Mouse (Mus musculus) kidney, postnatal 36 days (tissue): ENCODE measurements around the gene Zic5.

Source experiments
- DNase-seq, 2 experiments: peaks; one replicate each; pipeline ENCODE4 v3.0.0; 2021 to 2022; ENCODE audit warnings: mixed read lengths in 2 of 2

Gene Zic5

DNA sequence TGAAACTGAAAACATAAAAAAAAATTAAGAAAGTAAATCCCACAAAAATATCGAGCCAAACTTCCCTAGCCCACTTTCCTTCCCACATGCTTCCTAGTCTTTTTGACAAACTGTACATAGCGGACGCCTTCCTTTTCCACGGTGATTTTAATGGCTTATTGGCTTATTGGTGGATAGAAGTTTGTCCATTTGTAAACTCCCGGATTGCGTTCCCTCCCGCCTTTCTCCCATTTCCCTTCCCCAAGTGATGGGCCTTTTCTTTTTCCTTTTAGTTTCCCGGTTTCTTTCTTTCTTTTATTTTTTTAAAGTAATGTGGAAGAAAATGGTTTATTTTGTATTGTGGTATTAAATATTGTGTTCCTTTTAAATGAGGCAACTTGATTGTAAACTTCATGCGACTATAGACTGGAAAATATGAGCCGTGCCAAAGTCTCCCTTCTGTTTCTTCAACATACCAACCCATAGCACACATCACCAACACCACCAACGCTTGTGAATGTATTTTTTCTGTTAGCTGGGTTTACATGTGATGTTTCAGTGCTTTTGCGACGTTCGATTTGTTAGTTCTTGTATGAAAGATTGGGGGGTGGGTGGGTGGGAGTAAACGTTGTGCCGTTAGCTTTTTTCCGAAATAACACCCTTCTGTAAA is 14.1 kb upstream of the Zic5 start:
- DNase-seq, result no peak

DNA sequence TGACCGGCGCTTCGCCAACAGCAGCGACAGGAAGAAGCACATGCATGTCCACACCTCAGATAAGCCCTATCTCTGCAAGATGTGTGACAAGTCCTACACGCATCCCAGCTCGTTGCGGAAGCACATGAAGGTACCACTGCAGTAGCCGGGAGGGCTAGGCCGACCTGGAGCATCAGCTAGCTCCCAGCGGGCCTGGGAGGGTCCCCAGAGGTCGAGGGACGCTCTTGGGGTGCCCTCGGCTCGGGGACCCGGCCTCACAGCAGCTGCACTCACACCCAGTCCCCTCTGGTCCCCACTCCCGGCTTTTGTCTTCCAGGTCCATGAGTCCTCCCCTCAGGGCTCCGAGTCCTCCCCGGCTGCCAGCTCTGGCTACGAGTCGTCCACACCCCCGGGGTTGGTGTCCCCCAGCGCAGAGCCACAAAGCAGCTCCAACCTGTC is 13.1 kb upstream of the Zic5 start:
- DNase-seq, result no peak

DNA sequence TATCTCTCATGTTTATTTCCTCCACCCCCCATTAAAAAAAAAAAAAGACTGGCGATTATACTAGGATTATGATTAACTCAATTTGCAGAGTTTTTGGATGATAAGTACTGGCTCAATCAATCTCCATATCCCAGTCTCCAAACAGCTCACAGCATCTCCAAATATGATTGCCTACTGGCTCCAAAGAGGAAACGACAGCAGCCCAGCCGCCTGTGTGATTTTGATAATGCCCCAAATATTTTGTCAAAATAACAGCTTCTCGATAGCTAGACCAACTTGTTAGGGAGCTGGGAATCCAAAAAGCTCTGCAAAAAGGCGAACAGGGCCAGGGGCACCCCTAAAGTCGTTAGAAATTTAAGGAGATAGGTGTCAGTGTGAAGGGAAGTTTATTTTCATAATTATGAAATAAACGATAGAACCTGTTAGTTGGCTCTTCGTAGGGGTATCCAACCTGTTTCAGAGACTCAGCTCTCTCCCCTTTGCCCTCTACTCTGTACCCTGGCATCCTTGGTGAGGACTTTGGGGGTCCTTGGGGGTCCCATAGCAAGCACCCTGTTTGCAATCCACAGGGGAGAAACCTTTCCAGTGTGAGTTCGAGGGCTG is 12.6 kb upstream of the Zic5 start:
- DNase-seq, result no peak

DNA sequence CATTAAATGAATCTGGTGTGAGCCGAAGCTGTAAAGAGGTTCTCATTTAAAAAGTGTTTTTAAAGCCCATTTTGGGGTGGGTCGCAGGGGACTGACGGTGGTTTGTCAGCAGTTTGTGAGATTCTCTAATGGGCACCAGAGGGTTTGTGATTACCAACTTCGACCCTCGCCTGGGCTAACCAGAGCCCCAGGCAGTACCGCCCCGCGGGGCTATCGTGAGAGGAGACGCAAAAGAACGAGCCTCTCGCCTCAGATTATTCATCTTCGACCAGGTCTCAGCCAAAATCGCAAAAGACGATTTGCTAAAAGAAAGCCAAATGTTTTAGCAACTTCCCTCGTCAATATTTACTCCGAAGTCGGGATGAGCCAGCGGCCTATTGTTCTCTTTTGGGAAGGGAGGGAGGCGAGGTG is 11.8 kb upstream of the Zic5 start:
- no peak for DNase-seq

DNA sequence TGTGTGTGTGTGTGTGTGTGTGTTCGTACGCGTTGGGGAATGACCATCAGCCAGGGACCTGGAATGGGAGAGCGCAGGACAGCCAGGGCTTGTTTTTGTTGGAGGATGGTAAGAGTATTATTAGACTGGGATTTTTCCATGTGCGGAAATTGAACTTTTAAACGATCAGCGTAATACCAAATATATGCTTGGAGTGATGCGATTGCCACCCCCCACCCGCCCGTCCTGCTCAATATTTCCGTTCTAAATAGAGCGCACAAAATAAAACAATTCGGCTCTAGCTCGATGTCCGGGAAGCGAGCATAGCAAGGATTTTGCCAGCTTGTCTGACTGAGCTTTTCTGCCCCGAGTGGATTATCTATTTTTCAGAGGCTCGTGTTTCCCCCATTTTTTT is 11.3 kb upstream of the Zic5 start:
- DNase-seq, result no peak

DNA sequence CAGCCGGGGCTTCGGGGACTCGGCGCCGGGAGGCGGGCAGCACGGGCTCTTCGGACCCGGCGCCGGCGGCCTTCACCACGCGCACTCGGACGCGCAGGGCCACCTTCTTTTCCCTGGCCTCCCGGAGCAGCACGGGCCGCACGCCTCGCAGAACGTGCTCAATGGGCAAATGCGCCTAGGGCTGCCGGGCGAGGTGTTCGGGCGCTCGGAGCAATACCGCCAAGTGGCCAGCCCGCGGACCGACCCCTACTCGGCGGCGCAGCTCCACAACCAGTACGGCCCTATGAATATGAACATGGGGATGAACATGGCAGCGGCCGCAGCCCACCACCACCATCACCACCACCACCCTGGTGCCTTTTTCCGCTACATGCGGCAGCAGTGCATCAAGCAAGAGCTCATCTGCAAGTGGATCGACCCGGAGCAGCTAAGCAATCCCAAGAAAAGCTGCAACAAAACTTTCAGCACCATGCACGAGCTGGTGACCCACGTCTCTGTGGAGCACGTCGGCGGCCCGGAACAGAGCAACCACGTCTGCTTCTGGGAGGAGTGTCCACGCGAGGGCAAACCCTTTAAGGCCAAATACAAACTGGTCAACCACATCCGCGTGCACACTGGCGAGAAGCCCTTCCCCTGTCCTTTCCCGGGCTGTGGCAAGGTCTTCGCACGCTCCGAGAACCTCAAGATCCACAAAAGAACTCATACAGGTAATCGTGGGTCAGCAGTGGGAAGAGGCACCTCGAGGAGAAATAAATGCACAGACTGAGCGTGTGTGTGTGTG is 10.8 kb upstream of the Zic5 start:
- no peak for DNase-seq

DNA sequence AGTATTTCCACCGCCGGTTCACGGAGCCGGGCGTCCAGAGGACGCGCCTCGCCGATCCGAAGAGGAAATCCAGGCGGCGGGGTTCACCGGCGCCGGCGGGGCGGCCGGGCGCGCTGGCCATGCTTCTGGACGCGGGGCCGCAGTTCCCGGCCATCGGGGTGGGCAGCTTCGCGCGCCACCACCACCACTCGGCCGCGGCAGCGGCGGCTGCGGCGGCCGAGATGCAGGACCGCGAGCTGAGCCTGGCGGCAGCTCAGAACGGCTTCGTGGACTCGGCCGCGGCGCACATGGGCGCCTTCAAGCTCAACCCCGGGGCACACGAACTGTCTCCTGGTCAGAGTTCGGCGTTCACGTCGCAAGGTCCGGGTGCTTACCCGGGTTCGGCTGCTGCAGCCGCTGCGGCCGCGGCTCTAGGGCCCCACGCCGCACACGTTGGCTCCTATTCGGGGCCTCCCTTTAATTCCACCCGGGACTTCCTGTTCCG is 10.1 kb upstream of the Zic5 start:
- DNase-seq, result no peak

DNA sequence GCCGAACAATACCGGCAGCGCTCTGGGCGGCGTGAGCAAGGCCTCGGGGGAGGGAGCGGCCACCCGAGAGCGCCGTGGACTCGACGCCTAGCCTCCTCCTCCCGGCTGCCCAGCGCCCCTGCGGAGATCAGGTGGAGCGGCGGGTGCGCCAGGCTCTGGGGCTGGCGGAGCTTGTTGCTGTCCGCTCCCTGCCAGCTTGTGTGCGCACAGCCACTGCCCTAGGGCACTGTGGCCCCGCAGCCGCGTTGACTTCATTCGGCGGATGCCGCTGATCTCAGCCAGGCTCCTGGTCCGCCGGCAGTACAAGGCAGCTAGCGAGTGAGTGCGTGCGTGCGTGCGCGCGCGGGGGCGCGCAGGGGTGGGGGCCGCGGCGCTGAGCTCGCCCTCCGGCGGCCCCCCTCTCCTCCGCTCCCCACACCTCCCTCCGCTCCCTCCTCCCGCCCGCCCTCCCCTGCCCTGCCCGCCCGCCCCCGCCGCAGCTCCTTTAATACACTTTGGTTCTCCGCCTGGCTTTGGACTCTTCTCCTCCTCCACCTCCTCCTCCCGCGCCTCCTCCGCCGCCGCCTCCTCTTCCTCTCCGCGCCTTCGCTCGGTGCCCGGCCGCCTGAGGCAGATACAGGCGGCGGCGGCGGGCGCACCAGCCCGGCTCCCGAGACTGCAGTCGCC is 9.5 kb upstream of the Zic5 start, which contains the start of gene Zic2:
Zic2 (plus strand) TSS at position 545 of the 666 bp plus-strand sequence.
- no peak for DNase-seq

DNA sequence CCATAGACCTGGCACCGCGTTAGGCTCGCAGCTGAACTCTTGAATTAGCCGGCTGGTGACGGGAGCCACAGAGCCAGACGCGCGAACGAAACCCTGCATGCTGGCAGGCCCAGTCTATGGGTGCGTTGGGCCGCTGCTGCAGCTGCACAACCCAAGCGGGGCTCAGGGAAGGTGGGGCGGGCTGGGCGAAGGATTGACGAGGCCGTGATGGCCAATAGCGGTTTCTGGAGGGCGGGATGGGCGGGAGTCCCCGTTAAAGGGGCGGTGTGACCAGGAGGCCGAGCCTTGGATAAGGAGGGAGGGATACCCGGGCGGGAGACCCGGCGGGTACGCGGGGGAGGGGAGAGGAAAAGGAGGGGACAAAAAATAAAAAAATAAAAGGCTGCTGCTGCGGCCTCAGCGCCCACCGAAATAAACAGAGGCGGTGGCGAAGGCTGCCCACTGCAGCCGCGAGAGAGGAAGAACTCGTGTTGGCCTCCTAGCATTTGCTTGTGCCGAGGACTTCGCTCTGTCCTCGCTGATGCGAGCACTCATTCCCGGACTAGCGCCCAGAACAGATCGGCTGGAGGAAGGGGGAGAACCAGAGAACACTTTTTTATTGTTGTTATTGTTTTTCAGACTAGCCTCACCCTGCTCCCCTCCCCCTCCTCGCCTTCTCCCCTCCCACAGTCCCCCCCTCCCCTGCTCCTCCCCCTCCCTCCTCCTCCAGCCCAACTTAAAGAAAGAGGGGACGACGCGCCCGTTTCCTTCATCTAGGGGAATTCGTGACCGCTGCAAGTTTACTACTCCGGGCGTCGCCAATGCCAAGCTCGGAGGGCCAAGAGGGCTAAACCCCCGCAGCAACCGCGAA is 8.8 kb upstream of the Zic5 start:
- no peak for DNase-seq

DNA sequence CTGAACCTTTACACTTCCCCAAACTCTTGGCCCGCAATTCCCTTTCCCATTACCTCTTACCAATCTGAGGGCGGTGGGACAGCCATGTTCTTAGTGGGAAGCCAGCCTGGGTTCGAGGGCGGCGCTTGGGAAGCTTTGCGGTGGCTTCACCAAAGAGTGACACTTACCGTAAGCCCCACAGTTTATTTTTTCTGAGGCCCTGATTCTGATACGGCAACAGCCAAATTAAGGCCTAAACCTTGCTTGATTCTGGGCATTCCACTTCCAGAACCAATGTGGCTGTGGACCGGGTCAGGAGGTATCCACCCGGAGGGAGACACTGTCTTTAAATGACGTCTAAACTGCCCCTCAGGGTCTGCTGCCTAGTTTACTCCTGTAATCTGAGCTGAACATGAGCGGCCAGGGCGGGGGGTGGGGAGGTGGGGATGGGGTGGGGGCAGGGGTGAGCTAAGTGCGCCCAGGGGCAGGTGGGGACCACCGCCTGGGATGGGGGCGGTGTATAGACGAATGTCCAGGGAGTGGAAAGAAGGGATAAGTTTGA is 7.8 kb upstream of the Zic5 start:
- no peak for DNase-seq

DNA sequence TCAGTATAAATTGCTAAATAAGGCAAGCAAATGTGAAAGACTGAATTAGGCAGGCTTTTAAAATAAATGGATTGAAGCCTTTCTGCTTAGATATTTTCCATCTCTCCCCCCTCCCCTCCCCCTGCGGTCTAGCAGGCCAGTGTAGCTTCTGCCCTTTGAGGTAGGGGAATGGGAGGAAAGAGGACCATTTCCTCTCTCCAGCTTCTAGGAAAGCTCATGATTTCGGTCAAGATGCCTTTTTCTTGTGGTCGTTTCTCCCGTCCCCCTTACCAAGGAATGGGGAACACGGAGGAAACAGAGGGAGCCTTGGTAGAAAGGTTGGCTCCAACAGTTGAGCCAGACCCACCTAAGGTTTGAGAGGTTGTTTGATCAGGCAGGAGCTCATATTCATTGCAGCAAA is 7.2 kb upstream of the Zic5 start:
- DNase-seq, result no peak

DNA sequence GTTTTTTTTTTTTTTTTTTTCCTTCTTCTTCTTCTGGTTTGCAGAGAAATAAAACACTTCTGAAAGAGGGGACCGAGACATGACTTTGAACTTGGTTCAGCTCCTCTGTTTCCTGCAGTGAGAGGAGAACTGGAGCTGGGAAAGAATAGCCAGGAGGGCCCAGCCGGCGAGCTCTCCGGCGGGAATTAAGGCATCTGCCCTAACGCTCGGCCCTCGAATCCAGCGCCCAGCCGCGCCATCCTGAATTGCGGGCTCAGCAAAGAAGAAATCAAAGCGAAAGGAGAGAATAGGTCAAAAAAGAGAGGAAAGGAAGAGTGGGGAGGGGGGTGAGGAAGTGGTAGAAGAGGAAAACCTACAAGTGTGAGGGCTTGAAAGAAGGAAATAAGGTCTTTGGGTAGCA is 6.7 kb upstream of the Zic5 start:
- no peak for DNase-seq

DNA sequence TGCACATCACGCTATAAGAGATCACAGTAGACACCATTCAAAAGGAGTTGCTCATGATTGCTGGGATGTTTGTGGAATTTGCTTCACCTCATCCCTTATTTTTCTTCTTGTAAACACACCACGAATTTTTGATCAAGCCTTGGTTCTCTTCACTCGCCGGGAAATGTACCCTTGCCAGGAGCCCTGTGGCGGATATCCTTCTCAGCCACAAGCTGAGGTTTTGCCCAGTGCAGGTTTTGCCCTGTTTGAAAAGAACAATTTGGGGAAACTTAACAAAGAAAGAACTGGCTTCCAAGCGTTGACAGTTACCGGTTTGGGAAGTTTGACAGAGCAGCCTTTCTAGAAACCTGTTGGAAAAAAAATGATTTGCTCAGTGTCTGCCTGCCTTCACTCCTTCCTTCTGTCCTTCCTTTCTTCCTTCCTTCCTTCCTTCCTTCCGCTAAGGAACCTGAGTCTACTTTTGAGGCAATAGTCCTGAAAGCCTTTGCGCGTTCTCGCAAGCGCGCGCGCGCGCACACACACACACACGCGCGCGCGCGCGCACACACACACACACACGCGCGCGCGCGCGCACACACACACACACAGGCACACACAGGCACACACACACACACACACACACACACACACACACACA is 6.1 kb upstream of the Zic5 start:
- no peak for DNase-seq

DNA sequence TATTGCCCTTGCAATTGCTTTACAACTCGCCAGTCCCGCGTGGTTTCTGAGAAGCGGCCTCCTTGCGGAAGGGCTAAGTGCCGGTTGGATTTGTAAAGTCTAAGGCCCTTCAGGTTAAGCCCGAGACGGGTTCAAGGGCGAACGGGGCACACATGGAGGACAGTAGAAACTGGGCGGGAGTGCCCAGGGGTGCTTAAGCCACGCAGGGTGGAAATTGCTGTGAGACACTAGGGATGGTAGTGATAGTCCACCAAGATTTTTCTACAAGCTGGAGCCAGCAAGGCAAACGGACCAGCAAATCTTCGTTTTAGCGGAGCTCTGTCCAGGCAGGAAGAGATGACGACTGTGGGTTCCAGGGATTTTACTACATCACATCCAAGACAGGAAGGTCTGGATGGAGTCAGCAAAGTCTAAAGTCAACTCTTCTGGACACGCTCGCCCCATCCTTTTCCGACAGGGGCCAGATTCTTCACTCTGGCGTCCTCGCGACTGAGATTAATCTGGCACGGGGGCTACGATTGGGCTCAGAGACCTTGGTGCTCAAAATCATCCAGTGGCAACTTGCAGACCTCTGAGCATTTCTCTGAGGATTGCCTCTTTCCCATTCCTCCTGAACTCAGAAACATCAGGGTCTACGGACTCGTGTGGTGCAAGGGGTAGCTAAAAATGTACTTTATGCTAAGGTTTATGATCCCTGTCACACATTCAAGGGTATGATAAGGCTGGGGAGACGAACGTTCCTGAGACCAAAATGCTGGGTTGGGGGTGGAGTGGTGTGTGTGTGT is 3.7 kb upstream of the Zic5 start:
- DNase-seq, result no peak

DNA sequence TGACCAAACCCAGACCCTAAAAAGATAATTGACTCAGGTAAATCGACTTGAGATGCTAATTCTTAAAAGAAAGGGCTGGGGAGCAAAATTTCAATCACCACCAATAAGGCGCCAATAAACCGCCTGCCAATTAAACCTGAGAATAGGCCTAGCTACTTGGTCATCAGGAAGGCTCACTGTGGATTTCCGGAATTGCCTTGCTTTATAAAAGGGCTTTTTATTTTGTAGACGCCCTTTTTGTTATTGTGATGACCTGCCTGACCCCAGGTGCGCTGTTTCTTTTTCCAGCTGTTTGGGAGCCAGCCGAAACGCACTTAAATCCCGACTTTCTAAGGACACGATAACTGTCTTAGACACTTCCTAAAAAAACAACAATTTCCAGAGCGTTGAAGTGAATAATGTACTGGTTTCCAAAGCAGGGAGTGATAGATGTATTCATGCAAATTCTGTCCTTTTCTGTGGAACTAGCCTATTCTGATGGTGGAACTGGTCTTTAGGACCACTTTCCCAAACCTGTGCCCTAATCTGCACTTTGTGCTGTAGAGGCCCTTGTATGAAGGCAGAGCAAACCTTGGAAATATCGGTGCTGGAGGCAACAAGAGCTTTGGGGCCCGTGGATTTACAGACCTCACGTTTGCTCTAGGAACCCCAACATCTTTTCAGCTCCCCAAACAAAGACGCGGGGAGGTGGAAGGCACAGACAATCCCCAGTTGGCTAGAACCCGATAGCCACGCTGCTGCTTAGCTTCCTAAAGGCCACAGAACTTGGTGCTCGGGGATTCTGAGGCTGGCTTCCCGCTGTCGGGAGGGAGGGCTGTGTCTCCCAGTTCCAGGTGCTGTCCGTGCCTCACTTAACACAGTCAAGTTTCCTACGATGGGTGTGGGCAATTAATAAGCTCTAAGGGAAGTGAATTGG is 2.7 kb upstream of the Zic5 start:
- DNase-seq, result no peak

DNA sequence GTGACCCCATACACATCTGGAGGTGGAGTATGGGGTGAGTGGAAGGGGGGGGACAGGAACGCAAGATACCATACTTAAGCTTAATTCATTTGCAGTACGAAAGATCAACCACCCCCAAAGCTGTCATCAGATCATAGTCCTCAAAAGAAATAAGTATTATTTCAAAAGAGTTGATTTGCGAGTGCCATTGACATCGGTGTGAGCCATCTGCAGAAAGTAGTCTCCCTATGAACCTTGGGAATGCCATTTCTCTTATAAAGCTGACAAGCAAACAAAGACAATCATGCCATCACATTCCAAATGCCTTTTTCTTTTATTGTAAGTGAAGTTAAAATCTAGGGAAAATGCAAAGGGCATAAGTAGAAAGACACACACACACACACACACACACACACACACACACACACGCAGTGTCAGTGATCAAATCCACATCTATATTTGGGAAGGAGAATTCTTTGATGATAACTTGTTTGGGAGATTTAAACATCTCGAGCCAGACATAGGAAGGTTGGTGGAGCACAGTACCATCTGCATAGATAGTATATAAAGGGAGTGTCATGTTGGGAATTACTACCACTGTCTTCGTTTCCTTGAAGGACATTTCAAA is 1.4 kb upstream of the Zic5 start:
- DNase-seq, result no peak

DNA sequence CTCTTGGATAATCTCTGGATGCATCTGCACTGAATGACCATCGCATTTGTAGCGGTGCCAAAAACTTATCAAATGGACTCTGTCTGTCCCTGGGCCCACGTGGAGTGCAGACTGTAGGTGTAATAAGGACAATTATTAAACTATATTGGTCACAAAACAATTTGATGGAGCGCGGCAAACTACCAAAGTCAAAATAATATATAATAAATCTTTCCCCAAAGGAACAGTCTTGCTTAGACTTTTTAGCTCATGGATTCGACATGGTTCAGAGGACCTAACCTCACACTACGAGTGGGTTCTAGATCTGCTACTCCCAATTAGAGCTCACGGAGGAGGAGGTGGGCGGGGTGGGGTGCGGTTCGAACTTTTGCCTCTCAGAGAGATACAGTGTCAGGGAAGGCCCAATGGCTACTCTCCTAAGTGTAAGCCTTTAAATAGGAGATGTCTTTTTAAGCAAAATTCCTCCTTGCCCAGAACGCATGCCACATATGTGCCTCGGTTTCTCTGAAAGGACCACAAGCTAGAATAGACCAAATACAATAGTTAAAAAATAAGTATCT is 534 bp upstream of the Zic5 start:
- no peak for DNase-seq

DNA sequence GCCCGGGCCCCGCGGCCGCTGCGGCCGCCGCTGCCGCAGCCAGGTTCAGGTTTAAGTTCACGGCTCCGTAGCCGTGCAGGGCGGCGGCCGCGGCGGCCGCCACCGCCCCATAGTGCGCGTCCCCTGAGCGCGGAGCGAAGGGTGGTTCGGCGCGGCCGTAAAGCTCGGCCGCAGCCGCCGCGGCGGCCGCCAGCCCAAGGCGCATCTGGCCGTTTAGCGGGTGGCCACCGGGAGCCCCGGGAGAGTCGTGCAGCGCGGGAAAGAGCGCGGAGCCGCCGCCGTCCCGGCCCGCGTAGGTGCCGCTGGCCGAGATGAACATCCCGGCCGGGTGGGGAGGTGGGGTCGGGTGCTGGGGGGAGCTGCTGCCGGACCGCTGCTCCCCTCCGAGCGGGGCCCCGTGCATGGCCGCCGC is 1.1 kb downstream of the Zic5 start:
- DNase-seq, result no peak
